Comparison of ENCODE assay signal across 8 mouse cellular contexts in the genomic region with DNA sequence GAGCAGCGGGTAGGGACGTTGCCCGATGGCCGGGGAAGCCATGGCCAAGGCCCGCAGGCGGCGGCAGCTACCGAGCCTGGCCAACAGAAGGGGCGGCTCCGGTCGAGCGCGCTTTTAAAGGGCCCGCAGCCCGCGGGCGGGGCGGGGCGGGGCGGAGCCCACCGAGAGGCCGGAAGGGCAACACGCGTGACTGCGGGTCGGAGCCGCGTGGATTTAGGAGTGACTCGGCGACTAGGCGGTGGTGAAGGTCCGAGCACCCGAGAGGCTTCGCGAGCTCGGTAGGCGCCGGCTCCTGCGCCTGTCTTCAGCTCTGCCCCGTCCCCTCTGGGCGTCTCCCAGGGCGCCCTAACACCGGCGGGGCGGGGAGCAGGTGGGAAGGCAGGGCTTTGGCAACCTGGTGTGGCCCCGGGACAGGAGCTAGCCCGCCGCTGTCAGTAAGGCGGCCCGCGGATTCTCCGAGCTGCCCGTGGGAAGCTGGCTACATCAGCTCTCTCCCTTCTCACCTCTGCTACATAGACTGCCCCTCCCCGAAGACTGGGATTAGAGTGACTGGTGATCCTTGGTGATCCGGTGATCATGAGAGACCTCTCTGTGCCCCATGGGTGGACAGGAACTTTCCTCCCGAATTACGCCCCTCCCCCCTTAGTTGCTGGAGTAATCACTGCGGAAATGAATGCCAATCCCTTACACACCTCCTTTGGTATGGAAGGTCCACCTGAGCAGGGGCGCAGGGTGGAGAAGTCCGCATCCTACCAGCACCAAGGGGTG. TPM values are rescaled to one million over a fixed set of nuclear protein-coding genes. Genes with fewer than 3 reads are reported as not detected.
A peak's percentile ranks its signal among the peaks of the same experiment; 100 is the strongest.
DNase-seq lines count a peak whose midpoint lies in the region; ATAC-seq and TF ChIP-seq lines count a peak whose summit lies in the region.

A gene (minus strand): TSS at position 170 of the 768 bp plus-strand sequence.

- H3K27ac ChIP-seq in MEL (ENCODE audit: control insufficient read depth, low read depth, low read length): no peak within 1 kb of the TSS
- no peak within 1 kb of the TSS for H3K27ac ChIP-seq in hindbrain, embryonic 11.5 days (ENCODE audit: low read depth, low read length)

- 2% methylated on average over 58 of the region's 60 CpGs for WGBS in hindbrain, embryonic 11.5 days

- peaks cover 0 to 2% of the 10 kb centered on the region in 2 experiments; a peak in 2 of 4 replicates for H3K4me1 ChIP-seq in MEL (ENCODE audit: control insufficient read depth in 1 of 2, insufficient read depth in 2 of 2, low read length in 2 of 2)
- H3K4me1 ChIP-seq in hindbrain, embryonic 11.5 days (replicated peaks; ENCODE audit: control insufficient read depth, insufficient read depth, low read length): peaks cover 9% of the 10 kb centered on the region

- no peaks in the 10 kb centered on the region; a peak in 1 of 4 replicates for H3K36me3 ChIP-seq in MEL (ENCODE audit: control insufficient read depth in 1 of 2, insufficient read depth in 2 of 2, low read length in 2 of 2)
- H3K36me3 ChIP-seq in hindbrain, embryonic 11.5 days (ENCODE audit: control insufficient read depth, insufficient read depth, low read length): no peaks in the 10 kb centered on the region

- no peak for TF ChIP-seq EP300 in MEL (IDR thresholded peaks at IDR 0.05; ENCODE audit: low read depth in 1 of 2, low read length in 2 of 2)

- peak; percentile 73 for DNase-seq in MEL (ENCODE audit: low read depth, low spot score)
- peak; percentile 86 for DNase-seq in cerebellum, adult 9-10 months
- DNase-seq in frontal cortex, postnatal 10 days (ENCODE audit: low spot score in 2 of 2): peak; percentile 35 to 57
- peak; percentile 74 for DNase-seq in hindbrain, embryonic 11.5 days (ENCODE audit: low spot score)
- DNase-seq in layer of hippocampus, adult 9-11 months: peak; percentile 50
- peak; percentile 84 for DNase-seq in lung, postnatal 10 days
- DNase-seq in ovary, postnatal 14 days (ENCODE audit: low spot score): peak; percentile 67
- peak; percentile 50 for DNase-seq in thymus, postnatal 25 days

- H3K4me2 ChIP-seq in hindbrain, embryonic 11.5 days (replicated peaks; ENCODE audit: low read depth, low read length): peak within 1 kb of the TSS; percentile 96

- no peak for TF ChIP-seq POLR2A in MEL (IDR thresholded peaks at IDR 0.05; ENCODE audit: control insufficient read depth in 1 of 2, insufficient read depth in 1 of 2, low read depth in 1 of 2, low read length in 2 of 2, poor library complexity in 1 of 2)

- TF ChIP-seq CTCF in MEL (IDR thresholded peaks at IDR 0.05 in 2 of 3, conservative IDR thresholded peaks at IDR 0.05 in 1 of 3; ENCODE audit: control insufficient read depth in 1 of 3, insufficient read depth in 1 of 3, low read depth in 2 of 3, low read length in 3 of 3, poor library complexity in 1 of 3, severe bottlenecking in 1 of 3): no peak

- peaks cover 6 to 17% of the 10 kb centered on the region in 2 experiments; a peak in 3 of 4 replicates for H3K27me3 ChIP-seq in MEL (ENCODE audit: control insufficient read depth in 1 of 2, insufficient read depth in 2 of 2, low read length in 2 of 2)
- H3K27me3 ChIP-seq in hindbrain, embryonic 11.5 days (ENCODE audit: control insufficient read depth, insufficient read depth, low read length): peaks cover 23% of the 10 kb centered on the region

- peak; percentile 68 for ATAC-seq in hindbrain, embryonic 11.5 days (ENCODE audit: low FRiP score)

- peak within 1 kb of the TSS; percentile 30 for H3K9ac ChIP-seq in MEL (ENCODE audit: control insufficient read depth, low read depth, low read length, poor library complexity, severe bottlenecking)
- H3K9ac ChIP-seq in hindbrain, embryonic 11.5 days (ENCODE audit: low read depth, low read length): peak within 1 kb of the TSS; percentile 60

- H3K79me2 ChIP-seq in MEL (ENCODE audit: control insufficient read depth, insufficient read depth, low read length, poor library complexity): no peaks in the 10 kb centered on the region

- H3K9me3 ChIP-seq in MEL (replicated peaks; ENCODE audit: insufficient read depth, low read length): no peaks in the 10 kb centered on the region
- no peaks in the 10 kb centered on the region for H3K9me3 ChIP-seq in hindbrain, embryonic 11.5 days (ENCODE audit: control insufficient read depth, low read length)

- TF ChIP-seq RAD21 in MEL (IDR thresholded peaks at IDR 0.05; ENCODE audit: low read depth, low read length): no peak

- H3K4me3 ChIP-seq in MEL (ENCODE audit: control insufficient read depth in 1 of 2, insufficient read depth in 1 of 2, low read depth in 2 of 2, low read length in 2 of 2): peak within 1 kb of the TSS; percentile 50 to 99
- peak within 1 kb of the TSS; percentile 66 for H3K4me3 ChIP-seq in hindbrain, embryonic 11.5 days (ENCODE audit: low read depth, low read length)

TF ChIP-seq in MEL, 35 proteins besides CTCF, POLR2A, EP300 and RAD21:
- TF ChIP-seq TBP (IDR thresholded peaks at IDR 0.05; ENCODE audit: low read depth, low read length) (no peak), ZMIZ1 (IDR thresholded peaks at IDR 0.05; ENCODE audit: low read depth, low read length) (no peak), MXI1 (IDR thresholded peaks at IDR 0.05; ENCODE audit: low read depth, low read length) (peak; percentile 58; the same call in 1 of the 2 replicates), ELF1 (IDR thresholded peaks at IDR 0.05; ENCODE audit: low read depth, low read length) (0 out of 2 replicates have a peak, but pooled peaks have one; percentile 26)

RNA-seq across cellular contexts. Expression of the gene that starts here (rescaled TPM):
- total RNA-seq in MEL (2012; rRNA removed): 14.2 and 14.8 TPM in 2 replicates
- 10 to 100 TPM in 1 of 2 experiments, not detected in 1; 28.8 TPM for polyA plus RNA-seq in MEL (2012; ENCODE audit: insufficient read depth in 1 of 2, insufficient read length in 2 of 2, low read depth in 1 of 2, low replicate concordance in 2 of 2, missing spikeins in 1 of 2)
- 1.1 and 1.5 TPM in 2 replicates for polyA plus RNA-seq in hindbrain, embryonic 11.5 days (2014; fragmentation: Nextera tagmentation; extraction: Ambion mirVana)

Comparison
In these comparisons a context has a peak if more than half of its experiments do, and no peak if none do; other contexts are left out.
1. RNA of the gene that starts here (polyA plus RNA-seq): 28.8 TPM in MEL; 1.1 to 1.5 TPM in hindbrain, embryonic 11.5 days; every median in the first group is over 10 times any median in the second.
2. Peak in every context shown above with its lines, with median percentiles within 50 percentile points of each other: DNase-seq.